Mouse (Mus musculus): ENCODE measurements around the gene Tmem270.

DNA sequence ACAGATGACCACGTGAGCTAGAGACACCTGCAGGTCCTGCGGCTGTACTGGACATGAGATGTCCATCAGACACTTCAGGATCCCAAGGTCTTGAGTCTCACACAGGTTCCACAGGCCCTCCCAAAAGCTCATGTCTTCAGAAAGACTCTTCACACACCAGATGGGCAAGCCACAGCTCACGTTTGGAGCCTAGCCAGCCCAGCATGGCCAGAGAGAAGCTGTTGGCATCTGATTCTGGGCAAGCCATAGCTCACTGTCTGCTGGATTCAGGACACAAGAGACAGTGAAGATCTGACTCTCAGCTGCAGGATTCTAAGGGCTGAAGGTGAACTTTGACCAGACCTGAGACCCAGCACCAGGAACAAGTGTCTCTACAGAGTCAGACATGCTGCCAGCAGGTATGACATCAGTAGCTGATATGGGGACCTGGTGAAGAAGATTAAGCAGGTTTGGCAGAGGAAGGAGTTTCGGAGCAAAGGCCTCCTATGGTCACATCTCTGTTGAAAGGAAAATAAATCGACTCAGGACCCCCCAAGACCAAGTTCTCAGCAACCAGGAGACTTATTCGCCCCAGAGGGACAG is 13.7 kb upstream of the Tmem270 start:
- no peak for TF ChIP-seq FLI1 (IDR thresholded peaks at IDR 0.05; ENCODE audit: low read length)
- TF ChIP-seq GATA1 (IDR thresholded peaks at IDR 0.05; ENCODE audit: borderline replicate concordance, low read length), result no peak
